15 mouse cellular contexts compared by ENCODE assay signal in genomic region chr16:31342556-31342955, GRCm38 (mm10). TPM values are rescaled to one million over a fixed set of nuclear protein-coding genes. Genes with fewer than 3 reads are reported as not detected.
DNase-seq lines count a peak whose midpoint lies in the region; ATAC-seq lines count a peak whose summit lies in the region.
"Had no signal": no experiment of that assay in that cellular context is flagged by ENCODE, and none has a peak within 500 bp of the region (broad histone marks: within the 10 kb centered on the region; RNA-seq: fewer than 3 reads in every experiment).

No protein-coding gene starts in this region.

- WGBS in neural tube, embryonic 13.5 days: 10% methylated on average over 5 of the region's 5 CpGs

- no peaks in the 10 kb centered on the region for H3K9me3 ChIP-seq in neural tube, embryonic 13.5 days
- H3K9me3 ChIP-seq: forebrain, embryonic 12.5 days had no signal

- peak overlapping the region; percentile 33; the same call in 1 of the 2 replicates for H3K27ac ChIP-seq in neural tube, embryonic 13.5 days (replicated peaks)
- H3K27ac ChIP-seq: forebrain, embryonic 12.5 days had no signal

- no peak overlapping the region for H3K4me2 ChIP-seq in neural tube, embryonic 13.5 days
- H3K4me2 ChIP-seq: forebrain, embryonic 12.5 days had no signal

- intact Hi-C loops in left cerebral cortex, postnatal 4 days (cut with DNase I): no loop called here
- intact Hi-C loops in heart, postnatal 14 days (cut with DNase I): no loop called here

- 0 out of 2 replicates have a peak, but pooled peaks have one; percentile 47 for ATAC-seq in neural tube, embryonic 13.5 days (ENCODE audit: low read depth)
- ATAC-seq in granulocyte monocyte progenitor cell, adult 5-6 weeks (replicated peaks; ENCODE audit: poor library complexity, severe bottlenecking): no peak

- H3K9ac ChIP-seq in neural tube, embryonic 13.5 days: 0 out of 2 replicates have a peak overlapping the region, but pooled peaks have one; percentile 2
- H3K9ac ChIP-seq: forebrain, embryonic 12.5 days had no signal

- no peak overlapping the region for H3K4me3 ChIP-seq in neural tube, embryonic 13.5 days
- H3K4me3 ChIP-seq: forebrain, embryonic 12.5 days had no signal

- no peaks in the 10 kb centered on the region for H3K36me3 ChIP-seq in neural tube, embryonic 13.5 days
- H3K36me3 ChIP-seq: forebrain, embryonic 12.5 days had no signal

- no peaks in the 10 kb centered on the region for H3K27me3 ChIP-seq in neural tube, embryonic 13.5 days
- H3K27me3 ChIP-seq: forebrain, embryonic 12.5 days had no signal

- DNase-seq in embryo, embryonic 11 days: peak; percentile 52
- no peak for DNase-seq in embryo, embryonic 9.5 days (ENCODE audit: extremely low spot score)
- DNase-seq in left cerebral cortex, postnatal 4 days: peak; percentile 25
- DNase-seq in left cerebral cortex, adult 8-10 months (ENCODE audit: low spot score in 2 of 2): no peak
- peak; percentile 23 to 43 for DNase-seq in heart, postnatal 14 days
- no peak for DNase-seq in right cerebral cortex, adult 2 months (ENCODE audit: low spot score in 2 of 2)
- DNase-seq: adrenal gland, adult 8-10 months; gastrocnemius, postnatal 10 days; kidney, postnatal 14 days; layer of hippocampus, postnatal 36 days; lung, postnatal 14 days had no signal

- peaks cover 13% of the 10 kb centered on the region for H3K4me1 ChIP-seq in neural tube, embryonic 13.5 days (replicated peaks)

RNA-seq across cellular contexts. Expression of gene Apod, which starts 27.9 kb away (rescaled TPM):
- total RNA-seq in left cerebral cortex, postnatal 4 days (2021): 10 to 100 TPM; 30.6 to 35.9 TPM
- 100 to 1,000 TPM; 234 to 245 (median 236) TPM for total RNA-seq in left cerebral cortex, adult 8-10 months (2022)
- 1 to 10 TPM; 2.1 to 3.0 TPM for total RNA-seq in heart, postnatal 14 days (2021)
- polyA plus RNA-seq in neural tube, embryonic 13.5 days (2015; fragmentation: Nextera tagmentation; extraction: Ambion mirVana): 49.6 and 60.2 TPM in 2 replicates
- total RNA-seq in granulocyte monocyte progenitor cell, adult 5-6 weeks (2014; fragmentation: Nextera tagmentation): not detected in 2 replicates
- not detected in 2 replicates for total RNA-seq in granulocyte monocyte progenitor cell, adult 5-6 weeks (2017)
- total RNA-seq: liver, adult 2 months had no signal
- polyA plus RNA-seq: liver, adult 2 months had no signal

Comparison
In these comparisons a context has a peak if more than half of its experiments do, and no peak if none do; other contexts are left out.
1. DNase-seq: peak in embryo, embryonic 11 days (single experiment), left cerebral cortex, postnatal 4 days (single experiment) and heart, postnatal 14 days (2 of 2); none in embryo, embryonic 9.5 days (single experiment), left cerebral cortex, adult 8-10 months (0 of 2) and right cerebral cortex, adult 2 months (0 of 2).
2. RNA of gene Apod, which starts 27.9 kb away (total RNA-seq): 234 to 245 TPM in left cerebral cortex, adult 8-10 months and 30.6 to 35.9 TPM in left cerebral cortex, postnatal 4 days; 2.1 to 3.0 TPM in heart, postnatal 14 days and not detected in granulocyte monocyte progenitor cell, adult 5-6 weeks; every median in the first group is over 4 times any median in the second.